8 mouse cellular contexts compared by ENCODE assay signal in genomic region chr10:76978042-76978441, GRCm38 (mm10). TPM values are rescaled to one million over a fixed set of nuclear protein-coding genes. Genes with fewer than 3 reads are reported as not detected.
DNase-seq lines count a peak whose midpoint lies in the region.

No protein-coding gene starts in this region.

- no peaks in the 10 kb centered on the region for H3K27me3 ChIP-seq in heart, embryonic 10.5 days (ENCODE audit: insufficient read depth, poor library complexity, severe bottlenecking)
- no peaks in the 10 kb centered on the region for H3K27me3 ChIP-seq in limb, embryonic 10.5 days (ENCODE audit: low read depth, poor library complexity, severe bottlenecking)

- H3K27ac ChIP-seq in heart, embryonic 10.5 days = no peak overlapping the region
- H3K27ac ChIP-seq in limb, embryonic 10.5 days = no peak overlapping the region

- H3K9me3 ChIP-seq in heart, embryonic 10.5 days = no peaks in the 10 kb centered on the region
- no peaks in the 10 kb centered on the region for H3K9me3 ChIP-seq in limb, embryonic 10.5 days (replicated peaks)

- H3K4me3 ChIP-seq in heart, embryonic 10.5 days = no peak overlapping the region
- H3K4me3 ChIP-seq in limb, embryonic 10.5 days = no peak overlapping the region

- peaks cover 12% of the 10 kb centered on the region; the same call in 1 of the 2 replicates for H3K4me1 ChIP-seq in heart, embryonic 10.5 days
- peaks cover 37% of the 10 kb centered on the region for H3K4me1 ChIP-seq in limb, embryonic 10.5 days

- intact Hi-C loops in left cerebral cortex, postnatal 25 days (cut with DNase I) = no loop called here

- H3K36me3 ChIP-seq in heart, embryonic 10.5 days = no peaks in the 10 kb centered on the region
- H3K36me3 ChIP-seq in limb, embryonic 10.5 days = no peaks in the 10 kb centered on the region

- DNase-seq in heart, postnatal 4 days = peak; percentile 63
- no peak for DNase-seq in heart, embryonic 10.5 days (ENCODE audit: low spot score)
- DNase-seq in 3T3-L1 (ENCODE audit: low read depth, low spot score) (peak; percentile 61), R1 (ENCODE audit: low read depth, low spot score) (peak; percentile 58)
- DNase-seq in limb, embryonic 10.5 days (ENCODE audit: low spot score) = peak; percentile 54
- DNase-seq in gastrocnemius, adult 8-10 months (ENCODE audit: low spot score in 2 of 2) = no peak
- DNase-seq in ovary, adult 18-20 months (ENCODE audit: low spot score) = no peak
- DNase-seq in left cerebral cortex, postnatal 25 days (ENCODE audit: low spot score in 2 of 2) = no peak

- WGBS in heart, embryonic 10.5 days = 29% methylated on average over 2 of the region's 2 CpGs
- 50% methylated on average over 2 of the region's 2 CpGs for WGBS in limb, embryonic 10.5 days

RNA-seq across cellular contexts. Expression of gene Pcbp3, which starts 16.4 kb away (rescaled TPM):
- total RNA-seq in heart, postnatal 4 days (2021) = 10 to 100 TPM; 10.0 to 11.3 TPM
- 14.3 and 23.2 TPM in 2 replicates for polyA plus RNA-seq in heart, embryonic 10.5 days (2016; fragmentation: Nextera tagmentation; extraction: Ambion mirVana)
- polyA plus RNA-seq in limb, embryonic 10.5 days (2016; fragmentation: Nextera tagmentation; extraction: Ambion mirVana) = 44.9 and 47.3 TPM in 2 replicates
- total RNA-seq in gastrocnemius, adult 8-10 months (2022) = 1 to 10 TPM; 1.3 to 3.6 (median 1.7) TPM
- 10 to 100 TPM; 67.2 to 72.4 TPM for total RNA-seq in left cerebral cortex, postnatal 25 days (2021)

RNA-seq across cellular contexts. Expression of gene Slc19a1, which starts 54.0 kb away (rescaled TPM):
- 10 to 100 TPM in 1 of 2 experiments, 1 to 10 TPM in 1; 5.5 to 11.8 TPM for total RNA-seq in heart, postnatal 4 days (2021)
- 18.7 and 26.5 TPM in 2 replicates for polyA plus RNA-seq in heart, embryonic 10.5 days (2016; fragmentation: Nextera tagmentation; extraction: Ambion mirVana)
- 42.4 and 47.2 TPM in 2 replicates for polyA plus RNA-seq in limb, embryonic 10.5 days (2016; fragmentation: Nextera tagmentation; extraction: Ambion mirVana)
- 1 to 10 TPM; 4.6 to 5.5 (median 4.9) TPM for total RNA-seq in gastrocnemius, adult 8-10 months (2022)
- 10 to 100 TPM; 23.3 to 26.3 TPM for total RNA-seq in left cerebral cortex, postnatal 25 days (2021)

Comparison
In these comparisons a context has a peak if more than half of its experiments do, and no peak if none do; other contexts are left out.
1. DNase-seq: peak in heart, postnatal 4 days (single experiment), 3T3-L1 (single experiment), R1 (single experiment) and limb, embryonic 10.5 days (single experiment); none in heart, embryonic 10.5 days (single experiment), gastrocnemius, adult 8-10 months (0 of 2), ovary, adult 18-20 months (single experiment) and left cerebral cortex, postnatal 25 days (0 of 2).
2. RNA of gene Pcbp3, which starts 16.4 kb away (total RNA-seq): 67.2 to 72.4 TPM in left cerebral cortex, postnatal 25 days; 10.0 to 11.3 TPM in heart, postnatal 4 days and 1.3 to 3.6 TPM in gastrocnemius, adult 8-10 months; every median in the first group is over 4 times any median in the second.